Mouse (Mus musculus) olfactory bulb, adult 2 months (tissue): ENCODE measurements around the gene Akap10. TPM values are rescaled to one million over a fixed set of nuclear protein-coding genes. Genes with fewer than 3 reads are reported as not detected.
A peak's percentile ranks its signal among the peaks of the same experiment; 100 is the strongest.
"Not testable (repeated sequence)": the region's sequence is repeated elsewhere in the genome, so short reads cannot be mapped to it uniquely, and the experiment has no call there.

ENCODE experiments used
- H3K27ac ChIP-seq: fragments of 200-500 bp; 2 replicates; pipeline ENCODE4 v1.5.1; 2012; ENCODE audit warnings: low read depth, low read length; ENCODE audit not compliant: insufficient read depth
- H3K4me1 ChIP-seq: fragments of 200-500 bp; 2 replicates; pipeline ENCODE4 v1.6.1; 2012; ENCODE audit warnings: low read length; ENCODE audit not compliant: control insufficient read depth, insufficient read depth
- H3K4me3 ChIP-seq: fragments of 200-500 bp; 2 replicates; pipeline ENCODE4 v1.5.1; 2012; ENCODE audit warnings: mild to moderate bottlenecking, low read depth, low read length, moderate library complexity; ENCODE audit not compliant: insufficient read depth
- CTCF ChIP-seq: fragments of 200-500 bp; IDR thresholded peaks from 2 replicates; pipeline ENCODE4 v1.5.1; 2012; ENCODE audit warnings: low read depth, mild to moderate bottlenecking, low read length, moderate library complexity; ENCODE audit not compliant: insufficient read depth
- POLR2A ChIP-seq: fragments of 200-500 bp; IDR thresholded peaks from 2 replicates; pipeline ENCODE4 v1.6.1; 2012; ENCODE audit warnings: mild to moderate bottlenecking, low read depth, low read length, moderate library complexity; ENCODE audit not compliant: insufficient read depth
- WGBS: fragments of 180-500 bp; shearing (Covaris S2); methylation state at CpG from one replicate; pipeline ENCODE4 v1.1.7; 2018; 5-methylcytosine and 5-hydroxymethylcytosine counted together
- polyA plus RNA-seq: library from polyadenylated mRNA; stranded (reverse); fragments of >200 nt; gene quantifications from 2 replicates; pipeline ENCODE4 v1.2.4, GENCODE M21; 2012; ENCODE audit warnings: low replicate concordance; ENCODE audit not compliant: missing spikeins, insufficient read depth, insufficient read length

Akap10 gene
- polyA plus RNA-seq, 1 experiment = not detected

DNA sequence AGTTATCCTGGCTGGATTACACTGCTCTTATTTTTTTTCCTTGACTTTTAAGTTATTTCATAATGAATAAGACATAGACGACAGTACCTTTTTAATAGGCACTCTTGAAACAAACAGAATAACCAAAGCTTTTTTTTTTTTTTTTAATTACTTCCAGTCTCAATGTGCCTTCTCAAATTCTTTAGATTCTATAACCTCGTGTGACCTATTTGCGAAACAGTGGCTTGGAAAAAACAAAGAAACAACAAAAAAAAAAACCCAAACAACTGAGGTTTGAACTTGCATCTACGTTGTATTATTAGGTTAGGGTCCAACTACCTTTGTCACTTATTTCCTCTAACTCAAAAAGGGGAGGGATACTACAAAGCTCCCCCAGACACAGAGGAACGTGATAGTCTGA, 76.4 kb downstream of the Akap10 start:
- TF ChIP-seq CTCF (no peak), POLR2A (no peak)
- 4% methylated on average over 5 of the region's 5 CpGs for WGBS
- Histone ChIP-seq H3K4me1 (peaks cover 6% of the 10 kb centered on the region; the same call in 1 of the 2 replicates), H3K27ac (no peak overlapping the region), H3K4me3 (peak overlapping the region; percentile 91)

DNA sequence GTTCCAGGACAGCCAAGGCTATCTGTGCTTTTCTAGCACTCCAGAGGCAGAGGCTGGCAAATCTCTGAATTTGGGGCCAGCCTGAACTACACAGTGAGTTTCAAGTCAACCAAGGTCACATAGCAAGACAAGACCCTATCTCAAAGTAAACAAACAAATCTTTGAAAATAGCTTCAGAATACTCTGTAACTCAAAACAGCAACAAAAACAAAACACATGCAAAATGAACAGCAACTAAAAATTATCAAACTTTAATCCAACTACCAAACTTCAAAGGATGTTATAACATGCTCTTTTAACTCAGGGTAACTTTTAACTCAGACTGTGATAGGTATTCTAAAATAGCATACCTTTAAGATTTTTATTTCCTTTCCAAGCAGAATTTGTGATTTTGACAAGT, 77.1 kb downstream of the Akap10 start:
- H3K27ac ChIP-seq = no peak overlapping the region
- H3K4me1 ChIP-seq = peaks cover 6% of the 10 kb centered on the region; the same call in 1 of the 2 replicates
- no peak overlapping the region for H3K4me3 ChIP-seq
- TF ChIP-seq CTCF (no peak), POLR2A (no peak)

DNA sequence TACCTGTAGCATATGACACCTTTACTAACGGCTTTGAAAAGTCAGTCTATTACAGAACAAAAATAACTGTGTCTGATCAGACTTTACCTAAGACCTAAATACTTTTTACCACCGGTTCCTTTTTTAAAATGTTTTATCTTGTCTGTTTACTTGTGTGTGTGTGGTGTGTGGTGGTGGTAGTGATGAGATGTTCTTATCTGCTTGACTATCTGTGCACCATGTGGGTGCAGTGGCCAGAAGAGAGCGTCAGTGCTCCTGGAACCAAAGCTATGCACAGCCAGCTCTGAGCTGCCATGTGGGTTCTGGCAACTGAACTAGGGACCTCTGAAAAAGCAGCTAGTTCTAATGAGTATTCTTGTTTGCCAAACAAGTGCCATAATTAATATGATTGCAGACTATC, 78.9 kb downstream of the Akap10 start:
- 70% methylated on average over 3 of the region's 3 CpGs for WGBS
- H3K4me3 ChIP-seq = no peak overlapping the region
- H3K4me1 ChIP-seq = peaks cover 6% of the 10 kb centered on the region; the same call in 1 of the 2 replicates
- no peak for TF ChIP-seq CTCF
- TF ChIP-seq POLR2A = no peak
- H3K27ac ChIP-seq = no peak overlapping the region

DNA sequence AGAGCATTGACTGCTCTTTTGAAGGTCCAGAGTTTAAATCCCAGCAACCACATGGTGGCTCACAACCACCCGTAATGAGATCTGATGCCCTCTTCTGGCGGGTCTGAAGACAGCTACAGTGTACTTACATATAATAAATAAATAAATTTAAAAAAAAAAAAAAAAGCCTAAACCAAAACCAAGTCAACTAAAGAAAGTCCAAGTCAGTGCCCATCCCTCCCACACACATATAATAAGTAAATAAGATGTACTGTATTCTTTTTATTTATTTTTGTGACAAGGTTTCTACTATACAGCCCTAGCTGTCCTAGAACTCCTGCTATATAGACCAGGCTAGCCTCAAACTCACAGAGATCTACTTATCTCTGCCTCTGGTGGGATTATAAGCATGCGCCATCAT, 89.4 kb downstream of the Akap10 start:
- not testable (repeated sequence) for H3K4me1 ChIP-seq, H3K27ac ChIP-seq, H3K4me3 ChIP-seq
- WGBS = 75% methylated on average over 3 of the region's 3 CpGs

DNA sequence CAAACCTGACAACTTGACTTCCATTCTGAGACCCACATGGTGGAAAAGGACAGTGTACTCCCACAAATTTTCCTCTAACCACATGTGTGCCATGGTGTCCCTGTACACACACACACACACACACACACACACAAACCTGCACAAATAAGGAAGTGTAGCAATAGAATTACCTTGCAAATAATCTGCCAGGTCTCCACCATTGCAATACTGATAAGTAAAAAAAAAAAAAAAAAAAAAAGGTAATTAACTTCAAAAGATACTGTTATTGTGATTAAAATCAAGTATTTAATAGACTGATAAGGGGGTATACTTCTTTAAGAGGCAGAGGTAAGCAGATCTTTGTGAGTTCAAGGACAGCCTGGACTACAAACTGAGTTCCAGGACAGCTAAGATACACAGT, 90.1 kb downstream of the Akap10 start:
- H3K4me3 ChIP-seq = no peak overlapping the region
- TF ChIP-seq CTCF (no peak), POLR2A (no peak)
- no peak overlapping the region for H3K27ac ChIP-seq
- no peaks in the 10 kb centered on the region for H3K4me1 ChIP-seq

DNA sequence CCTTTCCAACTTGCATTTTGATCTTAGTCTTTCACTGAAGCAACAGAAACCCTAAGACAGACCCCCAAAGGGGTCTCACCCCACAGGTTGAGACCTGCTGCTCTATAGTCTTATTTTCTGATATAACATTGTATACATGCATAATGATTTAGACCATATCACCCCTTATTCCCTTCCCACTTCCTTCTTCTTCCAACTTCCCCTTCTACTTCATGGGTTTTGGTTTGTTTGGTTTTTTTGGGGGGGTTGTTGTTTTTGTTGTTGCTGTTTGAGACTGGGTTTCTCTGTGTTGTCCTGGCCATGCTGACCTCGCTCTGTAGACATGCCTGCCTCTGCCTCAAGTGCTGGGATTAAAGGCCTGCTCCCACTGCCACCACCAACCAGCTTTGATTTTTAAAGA, 90.9 kb downstream of the Akap10 start:
- WGBS = 97% methylated on average over 1 of the region's 1 CpGs
- Histone ChIP-seq H3K27ac (no peak overlapping the region), H3K4me1 (no peaks in the 10 kb centered on the region), H3K4me3 (no peak overlapping the region)
- no peak for TF ChIP-seq POLR2A
- TF ChIP-seq CTCF = no peak

Other genes with a start within 250 kb of the Akap10 start
- gene Fam83g, start 246.2 kb downstream of the Akap10 start, polyA plus RNA-seq = not detected in 2 replicates
- gene Slc5a10, start 209.4 kb downstream of the Akap10 start, polyA plus RNA-seq = not detected in 2 replicates
- not detected in 2 replicates for gene Prpsap2, start 168.2 kb downstream of the Akap10 start, polyA plus RNA-seq
- not detected in 2 replicates for gene Ulk2, start 75.2 kb downstream of the Akap10 start, polyA plus RNA-seq
- not detected in 2 replicates for gene Specc1, start 26.5 kb upstream of the Akap10 start, polyA plus RNA-seq